Mouse (Mus musculus): Measurements from ENCODE around the gene Slc26a10. TPM values are rescaled to one million over a fixed set of nuclear protein-coding genes. Genes with fewer than 3 reads are reported as not detected.

The Slc26a10 gene
- polyA plus RNA-seq, 1 experiment: not detected

DNA sequence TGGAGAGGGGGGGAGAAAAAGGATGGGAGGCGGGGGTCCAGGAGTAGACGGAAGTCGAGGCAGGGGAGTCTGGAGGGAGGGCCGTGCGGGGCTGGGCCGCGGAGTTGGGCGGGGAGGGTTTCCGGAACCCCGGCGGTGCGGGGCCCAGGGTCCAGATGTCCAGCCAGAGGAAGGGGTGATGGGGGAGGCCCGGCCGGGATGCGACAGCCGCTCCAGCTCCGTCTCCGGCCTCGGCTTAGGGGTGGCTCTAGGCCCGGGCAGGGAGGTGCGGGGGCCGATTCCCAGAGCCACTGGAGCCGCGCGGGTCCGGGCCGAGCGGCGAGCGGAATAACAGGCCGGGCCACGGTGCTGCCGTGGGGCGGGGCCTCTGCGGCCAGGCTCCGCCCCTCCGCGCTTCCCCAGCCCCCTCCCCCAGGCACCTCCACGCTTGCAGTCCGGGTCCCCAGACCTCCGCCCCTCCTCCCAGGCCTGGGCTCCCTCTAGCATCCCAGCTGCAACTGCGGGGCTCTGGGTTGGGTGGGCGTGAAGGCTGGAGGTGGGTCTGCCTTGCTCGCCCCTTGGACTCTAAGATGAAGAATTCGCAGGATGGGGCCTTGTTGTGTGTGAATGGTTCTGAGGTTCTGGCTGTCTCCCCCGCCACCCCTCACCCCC, 8.1 kb upstream of the Slc26a10 start:
- peaks cover 19% of the 10 kb centered on the region for H3K36me3 ChIP-seq (ENCODE audit: control insufficient read depth)
- TF ChIP-seq TAL1 (IDR thresholded peaks at IDR 0.05; ENCODE audit: low read length): no peak
- no peak for TF ChIP-seq GATA1 (IDR thresholded peaks at IDR 0.05; ENCODE audit: low read length)
- peaks cover 2% of the 10 kb centered on the region; the same call in 1 of the 2 replicates for H3K27me3 ChIP-seq (ENCODE audit: control insufficient read depth)
- H3K4me3 ChIP-seq (replicated peaks): peak overlapping the region; percentile 72
- peaks cover 67% of the 10 kb centered on the region for H3K4me1 ChIP-seq (ENCODE audit: control insufficient read depth)
- H3K9me3 ChIP-seq (ENCODE audit: control insufficient read depth, low read length): peaks cover 6% of the 10 kb centered on the region; the same call in 1 of the 2 replicates

- peaks cover 6% of the 10 kb centered on the region; the same call in 1 of the 2 replicates for H3K9me3 ChIP-seq (ENCODE audit: control insufficient read depth, low read length)
- peaks cover 3% of the 10 kb centered on the region; the same call in 1 of the 2 replicates for H3K27me3 ChIP-seq (ENCODE audit: control insufficient read depth)
- TF ChIP-seq TAL1 (IDR thresholded peaks at IDR 0.05; ENCODE audit: low read length) (no peak), GATA1 (IDR thresholded peaks at IDR 0.05; ENCODE audit: low read length) (no peak)
- H3K36me3 ChIP-seq (ENCODE audit: control insufficient read depth): peaks cover 19% of the 10 kb centered on the region
- H3K4me3 ChIP-seq (replicated peaks): peak overlapping the region; percentile 72
- H3K4me1 ChIP-seq (ENCODE audit: control insufficient read depth): peaks cover 65% of the 10 kb centered on the region
Measured at GRCm38 (mm10) chr10:127188079-127188453, 7.6 kb upstream of the Slc26a10 start.

- Histone ChIP-seq H3K9me3 (ENCODE audit: control insufficient read depth, low read length) (peaks cover 6% of the 10 kb centered on the region; the same call in 1 of the 2 replicates), H3K27me3 (ENCODE audit: control insufficient read depth) (peaks cover 3% of the 10 kb centered on the region; the same call in 1 of the 2 replicates), H3K4me3 (replicated peaks) (no peak overlapping the region), H3K36me3 (ENCODE audit: control insufficient read depth) (peaks cover 13% of the 10 kb centered on the region), H3K4me1 (ENCODE audit: control insufficient read depth) (peaks cover 60% of the 10 kb centered on the region)
- TF ChIP-seq GATA1 (IDR thresholded peaks at IDR 0.05; ENCODE audit: low read length): no peak
- TF ChIP-seq TAL1 (IDR thresholded peaks at IDR 0.05; ENCODE audit: low read length): no peak
Measured at GRCm38 (mm10) chr10:127187371-127188078, 7.1 kb upstream of the Slc26a10 start.

GRCm38 (mm10) chr10:127186451-127186850, 6.0 kb upstream of the Slc26a10 start:
- peaks cover 5% of the 10 kb centered on the region; the same call in 1 of the 2 replicates for H3K27me3 ChIP-seq (ENCODE audit: control insufficient read depth)
- H3K36me3 ChIP-seq (ENCODE audit: control insufficient read depth): peaks cover 9% of the 10 kb centered on the region
- H3K4me1 ChIP-seq (ENCODE audit: control insufficient read depth): peaks cover 51% of the 10 kb centered on the region
- H3K9me3 ChIP-seq (ENCODE audit: control insufficient read depth, low read length): peaks cover 6% of the 10 kb centered on the region; the same call in 1 of the 2 replicates
- H3K4me3 ChIP-seq (replicated peaks): no peak overlapping the region
- TF ChIP-seq GATA1 (IDR thresholded peaks at IDR 0.05; ENCODE audit: low read length) (no peak), TAL1 (IDR thresholded peaks at IDR 0.05; ENCODE audit: low read length) (no peak)

- H3K36me3 ChIP-seq (ENCODE audit: control insufficient read depth): peaks cover 3% of the 10 kb centered on the region
- H3K9me3 ChIP-seq (ENCODE audit: control insufficient read depth, low read length): peaks cover 6% of the 10 kb centered on the region; the same call in 1 of the 2 replicates
- peaks cover 48% of the 10 kb centered on the region for H3K4me1 ChIP-seq (ENCODE audit: control insufficient read depth)
- peaks cover 14% of the 10 kb centered on the region for H3K27me3 ChIP-seq (ENCODE audit: control insufficient read depth)
- H3K4me3 ChIP-seq (replicated peaks): no peak overlapping the region
- TF ChIP-seq TAL1 (IDR thresholded peaks at IDR 0.05; ENCODE audit: low read length) (no peak), GATA1 (IDR thresholded peaks at IDR 0.05; ENCODE audit: low read length) (no peak)
Measured at GRCm38 (mm10) chr10:127185506-127185905, 5.1 kb upstream of the Slc26a10 start.

DNA sequence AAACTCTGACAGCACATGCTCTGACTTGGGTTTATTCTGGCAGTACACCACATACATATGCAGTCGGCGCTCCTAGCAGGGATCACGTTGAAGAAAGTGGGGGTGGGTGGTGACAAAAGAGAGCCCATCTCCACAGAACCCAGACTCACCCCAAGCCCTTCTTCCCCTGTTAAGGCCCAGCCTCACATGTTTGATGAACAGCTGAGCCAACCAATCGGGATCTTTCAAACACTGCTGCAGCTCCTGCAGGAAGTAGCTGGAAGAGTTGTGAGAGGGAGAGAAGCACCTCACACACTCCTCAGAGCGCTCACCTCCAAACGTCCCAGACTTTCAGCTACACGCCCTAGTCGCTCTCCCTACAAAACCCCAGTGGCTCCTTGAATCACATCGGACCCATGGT, 4.7 kb upstream of the Slc26a10 start:
- H3K4me3 ChIP-seq (replicated peaks): no peak overlapping the region
- TF ChIP-seq TAL1 (IDR thresholded peaks at IDR 0.05; ENCODE audit: low read length) (no peak), GATA1 (IDR thresholded peaks at IDR 0.05; ENCODE audit: low read length) (no peak)
- peaks cover 18% of the 10 kb centered on the region for H3K27me3 ChIP-seq (ENCODE audit: control insufficient read depth)
- H3K4me1 ChIP-seq (ENCODE audit: control insufficient read depth): peaks cover 48% of the 10 kb centered on the region
- peaks cover 6% of the 10 kb centered on the region; the same call in 1 of the 2 replicates for H3K9me3 ChIP-seq (ENCODE audit: control insufficient read depth, low read length)
- H3K36me3 ChIP-seq (ENCODE audit: control insufficient read depth): peaks cover 3% of the 10 kb centered on the region; the same call in 1 of the 2 replicates

GRCm38 (mm10) chr10:127183759-127184158, 3.3 kb upstream of the Slc26a10 start:
- Histone ChIP-seq H3K4me1 (ENCODE audit: control insufficient read depth) (peaks cover 43% of the 10 kb centered on the region), H3K4me3 (replicated peaks) (no peak overlapping the region), H3K36me3 (ENCODE audit: control insufficient read depth) (peaks cover 3% of the 10 kb centered on the region; the same call in 1 of the 2 replicates), H3K27me3 (ENCODE audit: control insufficient read depth) (peaks cover 32% of the 10 kb centered on the region), H3K9me3 (ENCODE audit: control insufficient read depth, low read length) (peaks cover 6% of the 10 kb centered on the region; the same call in 1 of the 2 replicates)
- TF ChIP-seq TAL1 (IDR thresholded peaks at IDR 0.05; ENCODE audit: low read length) (no peak), GATA1 (IDR thresholded peaks at IDR 0.05; ENCODE audit: low read length) (no peak)

DNA sequence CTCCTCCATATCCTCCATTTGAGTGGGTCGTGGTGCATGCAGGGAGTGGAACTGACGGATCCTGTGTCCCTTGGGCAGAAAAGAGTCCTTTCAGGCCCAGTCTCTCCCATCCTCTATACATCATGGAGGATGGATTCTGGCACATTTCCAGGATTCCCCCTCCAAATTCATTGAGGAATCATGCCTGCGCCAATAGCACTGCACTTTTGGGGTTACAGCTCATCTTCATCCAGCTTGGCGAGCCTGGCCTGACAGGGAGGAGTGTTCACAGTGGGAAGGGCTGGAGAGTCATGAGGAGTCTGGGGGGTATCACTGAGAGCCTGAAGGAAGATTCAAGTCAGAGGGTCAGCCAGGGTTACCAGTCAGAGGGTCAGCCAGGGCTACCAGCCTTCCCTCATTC, 2.2 kb upstream of the Slc26a10 start:
- no peak for TF ChIP-seq GATA1 (IDR thresholded peaks at IDR 0.05; ENCODE audit: low read length)
- no peak for TF ChIP-seq TAL1 (IDR thresholded peaks at IDR 0.05; ENCODE audit: low read length)
- Histone ChIP-seq H3K9me3 (ENCODE audit: control insufficient read depth, low read length) (peaks cover 10% of the 10 kb centered on the region; the same call in 1 of the 2 replicates), H3K4me3 (replicated peaks) (no peak overlapping the region), H3K27me3 (ENCODE audit: control insufficient read depth) (peaks cover 43% of the 10 kb centered on the region), H3K36me3 (ENCODE audit: control insufficient read depth) (peaks cover 3% of the 10 kb centered on the region; the same call in 1 of the 2 replicates), H3K4me1 (ENCODE audit: control insufficient read depth) (peaks cover 43% of the 10 kb centered on the region)

- peaks cover 4% of the 10 kb centered on the region; the same call in 1 of the 2 replicates for H3K9me3 ChIP-seq (ENCODE audit: control insufficient read depth, low read length)
- H3K4me1 ChIP-seq (ENCODE audit: control insufficient read depth): peaks cover 53% of the 10 kb centered on the region
- H3K4me3 ChIP-seq (replicated peaks): no peak overlapping the region
- H3K27me3 ChIP-seq (ENCODE audit: control insufficient read depth): peaks cover 54% of the 10 kb centered on the region
- no peaks in the 10 kb centered on the region; the same call in 1 of the 2 replicates for H3K36me3 ChIP-seq (ENCODE audit: control insufficient read depth)
- no peak for TF ChIP-seq GATA1 (IDR thresholded peaks at IDR 0.05; ENCODE audit: low read length)
- no peak for TF ChIP-seq TAL1 (IDR thresholded peaks at IDR 0.05; ENCODE audit: low read length)
Measured at GRCm38 (mm10) chr10:127181566-127181965, 1.1 kb upstream of the Slc26a10 start.

Data from erythroblast, embryonic 14.5 days (primary cell).